Mouse (Mus musculus) megakaryocyte, adult 5-6 weeks (primary cell): Measurements from ENCODE around the gene Ifna4. TPM values are rescaled to one million over a fixed set of nuclear protein-coding genes. Genes with fewer than 3 reads are reported as not detected.
"Not testable (repeated sequence)": the region's sequence is repeated elsewhere in the genome, so short reads cannot be mapped to it uniquely, and the experiment has no call there.

ENCODE experiments used
- ATAC-seq: 2 replicates; pipeline ENCODE4 v1.8.0; 2016; ENCODE audit warnings: mild to moderate bottlenecking, inconsistent platforms; ENCODE audit not compliant: poor library complexity, severe bottlenecking
- total RNA-seq, 2 experiments: library from RNA; stranded (forward) in 1 of 2; stranded (reverse) in 1 of 2; fragments of 153-499, 151-499 nt in 1 of 2; fragments of 221-1000, 200-1000 nt in 1 of 2; gene quantifications; 2 replicates each; pipeline versions ENCODE4 v1.2.3 to v1.2.4; 2015 to 2017

Ifna4 gene
- total RNA-seq (2015) (not detected in 2 replicates), total RNA-seq (2017) (not detected in 2 replicates)

DNA sequence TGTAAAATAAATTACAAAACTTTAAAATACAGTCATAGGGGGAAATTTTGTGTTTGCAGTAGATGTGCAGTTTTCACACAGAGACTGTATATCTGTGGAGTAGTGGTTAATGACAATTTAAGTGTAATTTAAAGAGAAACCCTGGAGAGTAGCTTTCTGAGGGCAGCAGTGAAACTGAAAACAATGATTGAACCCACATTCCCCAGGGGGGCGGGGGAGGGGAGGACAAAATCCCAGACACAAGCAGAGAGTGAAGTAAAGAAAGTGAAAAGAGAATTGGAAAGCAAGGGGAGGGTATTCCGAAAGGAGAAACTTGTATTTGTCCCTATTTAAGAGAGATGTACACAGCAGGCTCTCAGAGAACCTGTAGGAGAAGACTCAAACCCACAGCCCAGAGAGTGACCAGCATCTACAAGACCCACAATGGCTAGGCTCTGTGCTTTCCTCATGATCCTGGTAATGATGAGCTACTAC lies at the start of gene Ifna4:
Gene Ifna4 (plus strand): TSS at position 424 of the 474 bp plus-strand sequence.
- no peak for ATAC-seq

DNA sequence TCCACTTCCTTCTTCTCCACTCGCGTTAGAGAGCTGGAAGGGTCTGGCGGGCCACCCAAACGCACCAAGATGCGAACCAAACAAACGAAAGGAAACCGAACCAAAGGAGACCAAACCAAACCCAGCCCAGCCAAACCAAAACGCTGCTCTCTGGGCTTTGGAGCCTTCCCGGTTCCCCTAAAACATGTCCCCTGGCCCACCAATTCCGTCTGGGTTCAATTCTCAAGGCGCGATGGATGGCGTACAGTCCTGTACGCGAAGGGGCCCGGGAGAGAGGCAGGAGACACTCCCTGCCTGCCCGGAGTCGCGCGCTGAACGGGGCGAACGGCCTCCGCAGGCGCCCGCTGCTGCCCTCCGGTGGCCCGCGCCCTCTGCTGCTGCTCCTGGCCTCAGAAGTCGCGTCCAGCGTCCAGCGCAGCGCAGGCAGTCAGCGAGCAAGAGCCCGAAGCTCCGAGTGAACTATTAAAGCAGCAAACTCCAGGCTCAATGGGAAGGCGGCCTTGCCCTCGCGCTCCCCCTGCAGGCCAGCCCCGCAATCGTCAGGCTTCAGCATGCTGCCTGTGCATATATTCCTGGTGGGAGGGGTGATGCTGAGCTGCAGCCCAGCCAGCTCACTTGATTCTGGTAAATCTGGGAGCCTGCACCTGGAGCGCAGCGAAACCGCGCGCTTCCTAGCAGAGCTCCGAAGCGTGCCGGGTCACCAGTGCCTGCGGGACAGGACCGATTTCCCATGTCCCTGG lies 47.6 kb upstream of the Ifna4 start, which contains the start of gene Gm13275:
Gene Gm13275 (plus strand): TSS at position 552 of the 740 bp plus-strand sequence.
- not testable (repeated sequence) for ATAC-seq

DNA sequence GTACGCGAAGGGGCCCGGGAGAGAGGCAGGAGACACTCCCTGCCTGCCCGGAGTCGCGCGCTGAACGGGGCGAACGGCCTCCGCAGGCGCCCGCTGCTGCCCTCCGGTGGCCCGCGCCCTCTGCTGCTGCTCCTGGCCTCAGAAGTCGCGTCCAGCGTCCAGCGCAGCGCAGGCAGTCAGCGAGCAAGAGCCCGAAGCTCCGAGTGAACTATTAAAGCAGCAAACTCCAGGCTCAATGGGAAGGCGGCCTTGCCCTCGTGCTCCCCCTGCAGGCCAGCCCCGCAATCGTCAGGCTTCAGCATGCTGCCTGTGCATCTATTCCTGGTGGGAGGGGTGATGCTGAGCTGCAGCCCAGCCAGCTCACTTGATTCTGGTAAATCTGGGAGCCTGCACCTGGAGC lies 44.6 kb upstream of the Ifna4 start, which contains the start of gene Gm13279:
Gene Gm13279 (plus strand): TSS at position 301 of the 400 bp plus-strand sequence.
- ATAC-seq: not testable (repeated sequence)

DNA sequence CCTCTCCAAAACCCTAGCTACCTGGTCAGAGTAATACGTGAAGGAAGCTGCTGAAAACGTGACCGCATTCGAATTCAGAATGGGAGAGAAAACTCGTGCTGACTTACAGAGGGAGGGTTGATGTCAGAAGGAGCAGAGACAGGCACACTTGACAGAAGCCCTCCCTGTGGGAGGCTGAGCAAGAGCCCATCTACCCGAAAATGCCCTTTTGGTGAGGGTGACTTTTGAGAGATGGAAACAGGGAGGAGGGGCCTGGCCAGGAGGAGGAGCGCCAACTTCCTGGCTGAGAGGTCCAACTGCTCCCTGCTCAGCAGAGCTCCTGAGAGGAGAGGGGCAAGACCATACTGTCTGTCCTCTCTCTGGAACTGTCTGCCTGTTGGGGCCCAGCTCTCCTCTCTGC lies 42.3 kb upstream of the Ifna4 start, which contains the start of gene Gm13285:
Gene Gm13285 (plus strand): TSS at position 301 of the 400 bp plus-strand sequence.
- not testable (repeated sequence) for ATAC-seq

DNA sequence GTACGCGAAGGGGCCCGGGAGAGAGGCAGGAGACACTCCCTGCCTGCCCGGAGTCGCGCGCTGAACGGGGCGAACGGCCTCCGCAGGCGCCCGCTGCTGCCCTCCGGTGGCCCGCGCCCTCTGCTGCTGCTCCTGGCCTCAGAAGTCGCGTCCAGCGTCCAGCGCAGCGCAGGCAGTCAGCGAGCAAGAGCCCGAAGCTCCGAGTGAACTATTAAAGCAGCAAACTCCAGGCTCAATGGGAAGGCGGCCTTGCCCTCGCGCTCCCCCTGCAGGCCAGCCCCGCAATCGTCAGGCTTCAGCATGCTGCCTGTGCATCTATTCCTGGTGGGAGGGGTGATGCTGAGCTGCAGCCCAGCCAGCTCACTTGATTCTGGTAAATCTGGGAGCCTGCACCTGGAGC lies 38.7 kb upstream of the Ifna4 start, which contains the start of gene Gm13287:
Gene Gm13287 (plus strand): TSS at position 301 of the 400 bp plus-strand sequence.
- ATAC-seq: not testable (repeated sequence)

DNA sequence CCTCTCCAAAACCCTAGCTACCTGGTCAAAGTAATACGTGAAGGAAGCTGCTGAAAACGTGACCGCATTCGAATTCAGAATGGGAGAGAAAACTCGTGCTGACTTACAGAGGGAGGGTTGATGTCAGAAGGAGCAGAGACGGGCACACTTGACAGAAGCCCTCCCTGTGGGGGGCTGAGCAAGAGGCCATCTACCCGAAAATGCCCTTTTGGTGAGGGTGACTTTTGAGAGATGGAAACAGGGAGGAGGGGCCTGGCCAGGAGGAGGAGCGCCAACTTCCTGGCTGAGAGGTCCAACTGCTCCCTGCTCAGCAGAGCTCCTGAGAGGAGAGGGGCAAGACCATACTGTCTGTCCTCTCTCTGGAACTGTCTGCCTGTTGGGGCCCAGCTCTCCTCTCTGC lies 36.4 kb upstream of the Ifna4 start, which contains the start of gene Gm13288:
Gene Gm13288 (plus strand): TSS at position 301 of the 400 bp plus-strand sequence.
- ATAC-seq: not testable (repeated sequence)

DNA sequence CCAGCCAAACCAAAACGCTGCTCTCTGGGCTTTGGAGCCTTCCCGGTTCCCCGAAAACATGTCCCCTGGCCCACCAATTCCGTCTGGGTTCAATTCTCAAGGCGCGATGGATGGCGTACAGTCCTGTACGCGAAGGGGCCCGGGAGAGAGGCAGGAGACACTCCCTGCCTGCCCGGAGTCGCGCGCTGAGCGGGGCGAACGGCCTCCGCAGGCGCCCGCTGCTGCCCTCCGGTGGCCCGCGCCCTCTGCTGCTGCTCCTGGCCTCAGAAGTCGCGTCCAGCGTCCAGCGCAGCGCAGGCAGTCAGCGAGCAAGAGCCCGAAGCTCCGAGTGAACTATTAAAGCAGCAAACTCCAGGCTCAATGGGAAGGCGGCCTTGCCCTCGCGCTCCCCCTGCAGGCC lies 35.9 kb upstream of the Ifna4 start:
- ATAC-seq: not testable (repeated sequence)

DNA sequence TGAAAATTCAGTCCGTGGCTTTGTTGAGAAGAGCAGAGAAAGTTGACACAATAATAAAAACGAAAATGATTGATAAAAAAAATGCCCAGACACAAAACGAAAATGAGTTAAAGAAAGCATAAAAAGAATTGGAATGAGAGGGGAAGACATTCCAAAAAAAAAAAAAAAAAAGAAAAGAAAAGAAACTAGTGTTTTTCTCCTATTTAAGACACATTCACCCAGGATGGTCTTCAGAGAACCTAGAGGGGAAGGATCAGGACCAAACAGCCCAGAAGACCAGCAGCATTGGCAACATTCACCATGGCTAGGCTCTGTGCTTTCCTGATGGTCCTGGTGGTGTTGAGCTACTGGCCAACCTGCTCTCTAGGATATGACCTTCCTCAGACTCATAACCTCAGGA lies 25.7 kb upstream of the Ifna4 start, which contains the start of gene Ifna7:
Gene Ifna7 (plus strand): TSS at position 301 of the 400 bp plus-strand sequence.
- ATAC-seq: no peak

DNA sequence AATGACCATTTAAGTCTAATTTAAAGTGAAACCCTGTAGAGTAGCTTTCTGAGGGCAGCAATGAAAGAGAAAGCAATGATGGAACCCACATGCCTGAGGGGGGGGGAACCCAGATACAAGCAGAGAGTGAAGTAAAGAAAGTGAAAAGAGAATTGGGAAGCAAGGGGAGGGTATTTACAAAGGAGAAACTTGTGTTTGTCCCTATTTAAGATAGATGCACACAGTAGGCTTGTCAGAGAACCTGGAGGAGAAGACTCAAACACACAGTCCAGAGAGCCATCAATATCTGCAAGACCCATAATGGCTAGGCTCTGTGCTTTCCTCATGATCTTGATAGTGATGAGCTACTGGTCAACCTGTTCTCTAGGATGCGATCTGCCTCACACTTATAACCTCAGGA lies 22.0 kb upstream of the Ifna4 start, which contains the start of gene Ifna11:
Gene Ifna11 (plus strand): TSS at position 301 of the 400 bp plus-strand sequence.
- no peak for ATAC-seq

DNA sequence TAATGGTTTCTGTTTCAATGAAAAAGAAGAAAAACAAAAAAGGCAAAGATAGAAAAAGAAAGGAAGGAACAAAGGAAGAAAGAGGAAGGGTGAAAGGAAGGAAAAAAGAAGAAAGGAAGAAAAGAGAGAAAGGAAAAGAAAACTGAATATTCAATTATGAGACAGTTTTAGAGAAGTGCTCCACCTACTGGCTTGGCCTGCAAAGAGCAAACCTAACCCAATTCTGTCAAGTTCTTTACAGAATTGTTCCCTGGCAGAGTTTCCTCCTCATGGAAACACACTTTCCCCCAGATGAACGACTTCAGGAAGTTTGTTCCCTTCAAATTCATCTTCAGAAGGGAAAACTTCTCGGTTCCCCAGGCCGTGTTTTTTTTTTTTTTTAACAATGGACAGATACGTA lies 18.7 kb upstream of the Ifna4 start:
- peak; percentile 62; the same call in 1 of the 2 replicates for ATAC-seq

DNA sequence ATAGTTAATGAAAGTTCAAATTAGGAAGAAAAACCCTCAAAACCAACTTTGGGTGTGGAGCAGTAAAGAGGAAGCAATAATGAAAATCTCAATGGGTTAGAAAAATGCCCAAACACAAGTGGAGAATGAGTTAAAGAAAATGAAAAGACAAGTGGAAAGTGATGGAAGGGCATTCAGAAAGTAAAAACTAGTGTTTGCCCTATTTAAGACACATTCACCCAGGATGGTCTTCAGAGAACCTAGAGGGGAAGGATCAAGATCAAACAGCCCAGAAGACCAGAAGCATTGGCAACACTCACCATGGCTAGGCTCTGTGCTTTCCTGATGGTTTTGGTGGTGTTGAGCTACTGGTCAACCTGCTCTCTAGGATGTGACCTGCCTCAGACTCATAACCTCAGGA lies 14.5 kb upstream of the Ifna4 start, which contains the start of gene Ifna6:
Gene Ifna6 (plus strand): TSS at position 301 of the 400 bp plus-strand sequence.
- ATAC-seq: not testable (repeated sequence)

DNA sequence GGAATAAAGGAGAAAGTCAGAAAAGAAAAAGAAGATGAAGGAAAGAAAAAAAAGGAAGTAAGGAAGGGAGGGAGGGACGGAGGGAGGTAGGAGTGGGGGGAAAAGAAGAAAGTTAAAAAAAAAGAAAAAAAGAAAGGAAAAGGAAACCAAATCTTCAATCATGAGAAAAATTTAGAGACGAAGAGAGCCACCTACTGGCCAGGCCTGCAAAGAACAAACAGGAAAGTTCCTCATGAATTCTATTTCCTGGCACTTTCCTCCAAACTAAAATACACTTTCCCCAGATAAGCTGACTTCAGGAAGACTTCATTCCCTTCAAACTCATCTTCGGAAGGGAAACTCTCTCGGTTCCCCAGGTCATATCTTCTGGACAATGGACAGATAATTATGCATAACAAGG lies 11.1 kb upstream of the Ifna4 start:
- peak; percentile 54 for ATAC-seq

DNA sequence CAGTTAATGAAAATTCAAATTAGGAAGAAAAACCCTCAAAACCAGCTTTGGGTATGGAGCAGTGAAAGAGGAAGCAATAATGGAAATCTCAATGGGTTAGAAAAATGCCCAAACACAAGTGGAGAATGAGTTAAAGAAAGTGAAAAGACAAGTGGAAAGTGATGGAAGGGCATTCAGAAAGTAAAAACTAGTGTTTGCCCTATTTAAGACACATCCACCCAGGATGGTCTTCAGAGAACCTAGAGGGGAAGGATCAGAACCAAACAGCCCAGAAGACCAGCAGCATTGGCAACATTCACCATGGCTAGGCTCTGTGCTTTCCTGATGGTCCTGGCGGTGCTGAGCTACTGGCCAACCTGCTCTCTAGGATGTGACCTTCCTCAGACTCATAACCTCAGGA lies 6.4 kb upstream of the Ifna4 start, which contains the start of gene Ifna5:
Gene Ifna5 (plus strand): TSS at position 301 of the 400 bp plus-strand sequence.
- not testable (repeated sequence) for ATAC-seq

DNA sequence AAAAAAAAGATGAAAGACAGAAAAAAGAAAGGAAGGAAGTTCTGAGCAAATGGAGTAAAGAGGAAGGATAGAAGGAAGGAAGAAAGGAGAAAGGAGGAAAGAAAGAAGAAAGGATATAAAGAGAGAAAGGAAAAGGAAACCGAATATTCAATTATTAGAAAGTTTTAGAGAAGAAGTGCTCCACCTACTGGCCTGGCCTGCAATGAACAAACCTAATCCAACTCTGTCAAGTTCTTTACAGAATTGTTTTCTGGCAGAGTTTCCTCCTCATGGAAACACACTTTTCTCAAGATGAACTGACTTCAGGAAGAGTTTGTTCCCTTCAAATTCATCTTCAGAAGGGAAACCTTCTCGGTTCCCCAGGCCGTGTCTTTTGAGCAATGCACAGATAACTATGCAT lies 2.8 kb upstream of the Ifna4 start:
- ATAC-seq: 0 out of 2 replicates have a peak, but pooled peaks have one; percentile 54

DNA sequence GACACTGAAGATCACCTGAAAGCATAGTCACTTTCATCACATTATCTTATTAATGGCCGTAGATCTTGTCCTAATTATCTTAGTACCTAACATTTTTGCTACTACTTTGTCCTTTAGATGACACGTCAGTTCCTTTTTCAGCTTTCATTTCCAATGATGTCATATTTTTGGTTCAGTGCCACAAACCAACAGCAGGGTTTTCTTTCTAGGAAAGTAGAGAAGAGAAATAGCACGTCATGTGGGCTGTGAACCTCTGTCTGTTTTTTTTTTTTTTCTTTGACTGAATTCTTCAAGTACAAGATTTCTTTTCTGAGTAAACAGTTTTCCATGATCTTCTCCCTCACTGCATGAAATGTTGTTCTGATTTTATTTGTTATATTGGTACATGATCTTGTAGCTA lies 1.6 kb upstream of the Ifna4 start:
- peak; percentile 46; the same call in 1 of the 2 replicates for ATAC-seq

DNA sequence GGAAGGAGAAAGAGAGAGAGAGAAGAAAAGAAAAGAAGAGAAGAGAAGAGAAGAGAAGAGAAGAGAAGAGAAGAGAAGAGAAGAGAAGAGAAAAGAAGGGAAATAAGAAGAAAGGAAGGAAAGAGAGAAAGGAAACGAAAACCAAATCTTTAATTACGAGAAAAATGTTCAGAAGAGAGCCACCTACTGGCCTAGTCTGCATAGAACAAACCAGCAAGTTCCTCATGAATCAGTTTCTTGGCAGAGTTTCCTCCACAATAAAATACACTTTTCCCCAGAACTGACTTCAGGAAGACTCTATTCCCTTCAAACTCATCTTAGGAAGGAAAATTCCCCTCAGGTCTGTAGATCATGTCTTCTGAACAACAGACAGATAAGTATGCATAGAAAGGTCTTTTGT lies 3.7 kb downstream of the Ifna4 start:
- no peak for ATAC-seq

DNA sequence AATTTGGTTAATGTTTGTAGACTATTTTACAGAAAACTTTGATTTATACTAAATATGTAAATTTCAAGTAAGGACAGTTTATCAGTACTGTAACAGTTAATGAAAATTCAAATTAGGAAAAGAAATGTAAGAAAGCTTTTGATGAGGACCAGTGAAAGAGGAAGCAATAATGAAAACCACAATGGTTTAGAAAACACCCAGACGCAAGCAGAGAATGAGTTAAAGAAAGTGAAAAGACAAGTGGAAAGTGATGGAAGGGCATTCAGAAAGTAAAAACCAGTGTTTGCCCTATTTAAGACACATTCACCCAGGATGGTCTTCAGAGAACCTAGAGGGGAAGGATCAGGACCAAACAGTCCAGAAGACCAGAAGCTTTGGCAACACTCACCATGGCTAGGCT lies 8.0 kb downstream of the Ifna4 start, which contains the start of gene Ifna1:
Gene Ifna1 (plus strand): TSS at position 390 of the 400 bp plus-strand sequence.
- peak; percentile 45 for ATAC-seq

DNA sequence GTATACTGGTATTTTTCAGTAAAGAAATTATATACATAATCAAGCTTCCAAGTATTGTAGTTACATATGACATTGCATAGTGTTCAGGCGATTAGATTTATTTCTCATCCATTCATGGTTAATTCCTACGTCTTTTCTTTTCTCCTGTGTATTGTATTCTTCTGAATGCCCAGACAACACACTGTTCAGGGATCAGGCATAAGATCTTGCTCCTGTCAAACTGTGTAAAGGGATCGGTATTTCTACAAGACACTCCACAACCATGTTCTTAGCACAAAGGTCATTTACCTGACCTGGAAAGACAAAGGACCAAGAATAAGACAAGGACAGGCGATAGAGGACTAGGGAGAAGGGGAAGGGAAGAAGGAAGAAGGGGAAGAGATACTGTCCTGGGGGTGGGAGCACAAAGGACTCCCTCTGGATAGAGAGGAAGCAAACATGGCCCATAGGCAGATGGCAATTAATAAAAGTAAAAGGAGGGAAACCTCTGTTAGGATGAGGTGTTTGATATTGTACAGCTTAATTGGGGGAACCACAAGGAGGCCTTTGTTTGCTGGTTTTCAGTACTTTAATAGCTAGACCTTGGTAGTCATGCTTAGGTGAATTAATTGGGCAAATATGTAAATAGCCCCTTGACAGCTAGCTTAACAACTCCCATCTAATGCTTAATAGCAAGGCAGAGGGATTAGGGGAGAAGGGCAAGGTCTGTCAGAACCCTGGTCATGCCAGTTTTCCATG lies 9.5 kb downstream of the Ifna4 start:
- no peak for ATAC-seq

DNA sequence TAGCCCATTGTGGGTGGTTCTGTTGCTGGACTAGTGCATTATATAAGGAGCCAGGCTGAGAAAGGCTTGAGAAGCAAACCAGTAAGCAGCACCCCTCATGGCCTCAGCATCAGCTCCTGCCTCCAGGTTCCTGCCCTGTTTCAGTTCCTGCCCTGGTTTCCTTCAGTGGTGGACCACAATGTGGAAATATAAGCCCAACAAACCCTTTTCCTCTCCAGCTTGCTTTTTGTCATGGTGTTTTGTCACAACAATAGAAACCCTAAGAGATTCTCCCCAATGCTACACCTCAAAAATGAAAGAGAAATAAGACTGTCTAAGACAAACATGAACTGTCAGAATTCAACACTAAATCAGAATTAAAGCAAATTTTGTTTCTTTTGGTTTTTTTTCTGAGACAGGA lies 17.6 kb downstream of the Ifna4 start:
- peak; percentile 72 for ATAC-seq

DNA sequence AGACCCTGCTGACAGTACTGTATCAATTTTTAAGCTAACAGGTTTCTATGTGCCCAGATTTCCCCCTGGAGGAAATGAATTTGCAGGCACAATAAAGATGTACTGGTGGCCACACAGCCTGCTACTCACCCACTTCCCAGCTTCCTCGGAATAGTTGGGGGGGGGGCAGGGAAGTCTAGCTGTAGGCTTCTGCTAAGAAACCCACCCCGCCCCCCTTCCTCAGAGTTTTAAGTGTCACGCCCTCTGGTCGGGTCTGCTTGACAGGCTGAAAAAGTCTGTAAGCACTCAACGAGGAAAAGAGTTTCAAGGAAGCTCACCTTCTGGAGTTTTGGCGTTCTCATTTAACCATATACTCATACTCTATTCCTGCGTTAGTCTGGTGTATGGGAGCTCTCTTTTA lies 21.6 kb downstream of the Ifna4 start:
- no peak for ATAC-seq

DNA sequence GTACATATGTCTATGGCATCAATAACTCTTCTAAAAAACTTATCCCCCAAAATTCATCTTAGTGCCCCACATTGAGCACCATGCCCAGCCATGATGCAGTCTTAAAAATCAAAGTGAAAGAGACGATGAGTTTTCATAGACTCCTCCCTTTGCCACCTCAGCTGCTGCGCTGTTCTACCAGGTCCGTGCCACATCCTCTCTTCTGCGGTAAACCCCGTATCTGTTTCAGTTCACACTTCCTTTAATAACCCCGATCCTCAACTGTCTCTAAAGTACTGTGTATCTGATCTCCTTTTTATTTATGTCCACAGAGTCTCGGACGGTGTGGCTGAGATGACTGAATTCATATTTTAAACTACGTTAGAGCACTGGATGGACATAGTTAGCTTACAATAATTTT lies 22.9 kb downstream of the Ifna4 start:
- peak; percentile 75 for ATAC-seq
